Mouse (Mus musculus) neural tube, embryonic 13.5 days (tissue): ENCODE measurements around the gene Slc16a11. TPM values are rescaled to one million over a fixed set of nuclear protein-coding genes. Genes with fewer than 3 reads are reported as not detected.

Experiments used
- ATAC-seq: fragments of 200-750 bp; cut with Nextera tagmentation; 2 replicates; pipeline ENCODE4 v1.8.0; 2017; ENCODE audit warnings: low read depth, mild to moderate bottlenecking, moderate TSS enrichment, moderate library complexity
- H3K27ac ChIP-seq: fragments of 300-500 bp; sonication (generic); replicated peaks from 2 replicates; pipeline ENCODE4 v1.5.1; 2015; ENCODE audit warnings: moderate library complexity, mild to moderate bottlenecking, inconsistent platforms
- H3K27me3 ChIP-seq: fragments of 300-500 bp; sonication (generic); 2 replicates; pipeline ENCODE4 v1.6.1; 2015; ENCODE audit warnings: mild to moderate bottlenecking, inconsistent platforms
- H3K36me3 ChIP-seq: fragments of 300-500 bp; sonication (generic); 2 replicates; pipeline ENCODE4 v1.6.1; 2015; ENCODE audit warnings: mild to moderate bottlenecking, inconsistent platforms
- H3K4me1 ChIP-seq: fragments of 300-500 bp; sonication (generic); replicated peaks from 2 replicates; pipeline ENCODE4 v1.6.1; 2015; ENCODE audit warnings: inconsistent platforms
- H3K4me2 ChIP-seq: fragments of 300-500 bp; sonication (generic); 2 replicates; pipeline ENCODE4 v1.6.1; 2015; ENCODE audit warnings: inconsistent platforms, mild to moderate bottlenecking, moderate library complexity
- H3K4me3 ChIP-seq: fragments of 300-500 bp; sonication (generic); 2 replicates; pipeline ENCODE4 v1.5.1; 2015; ENCODE audit warnings: mild to moderate bottlenecking, inconsistent platforms
- H3K9ac ChIP-seq: fragments of 300-500 bp; sonication (generic); 2 replicates; pipeline ENCODE4 v1.6.1; 2015; ENCODE audit warnings: moderate library complexity, mild to moderate bottlenecking, inconsistent platforms
- H3K9me3 ChIP-seq: fragments of 300-500 bp; sonication (generic); 2 replicates; pipeline ENCODE4 v1.6.1; 2016; ENCODE audit warnings: inconsistent platforms
- WGBS: fragments of 180-500 bp; shearing (Covaris S2); methylation state at CpG from one replicate; pipeline ENCODE4 v1.1.7; 2015; 5-methylcytosine and 5-hydroxymethylcytosine counted together
- polyA plus RNA-seq: library from polyadenylated mRNA; unstranded; fragments of >200 nt; fragmentation: Nextera tagmentation; extraction: Ambion mirVana; gene quantifications from 2 replicates; pipeline ENCODE4 v1.2.1, GENCODE M21; 2015

The Slc16a11 gene
- polyA plus RNA-seq, 1 experiment from 2014 or later = 3.4 TPM

DNA sequence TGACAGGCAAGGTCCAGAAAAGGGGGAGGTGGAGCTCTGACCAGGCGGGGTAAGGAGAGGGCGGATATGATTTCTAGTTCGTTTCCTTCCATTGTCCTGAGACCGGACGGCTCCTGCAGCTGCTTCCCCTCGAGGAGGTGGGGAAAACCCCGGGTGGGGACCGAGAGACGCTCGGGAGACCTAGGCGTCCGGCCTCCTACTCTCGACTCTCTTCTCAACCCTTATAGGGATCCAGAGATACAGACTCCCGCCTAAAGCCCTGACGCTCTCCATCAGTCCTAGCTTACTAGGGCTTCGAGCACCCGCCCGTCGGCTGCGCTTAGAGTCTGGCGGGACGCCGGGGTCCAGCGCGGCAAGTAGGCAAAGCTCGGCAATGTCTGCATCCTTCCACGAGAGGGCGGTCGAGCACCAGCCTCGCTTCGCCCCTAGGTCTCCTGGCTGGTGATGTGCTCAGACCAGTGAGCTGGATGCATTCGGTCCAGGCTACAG is 17.7 kb downstream of the Slc16a11 start:
- Histone ChIP-seq H3K36me3 (peaks cover 13% of the 10 kb centered on the region), H3K4me1 (peaks cover 45% of the 10 kb centered on the region), H3K9ac (no peak overlapping the region; the same call in 1 of the 2 replicates), H3K27me3 (peaks cover 63% of the 10 kb centered on the region), H3K4me3 (peak overlapping the region; percentile 30; the same call in 1 of the 2 replicates), H3K9me3 (no peaks in the 10 kb centered on the region), H3K27ac (peak overlapping the region; percentile 39; the same call in 1 of the 2 replicates), H3K4me2 (peak overlapping the region; percentile 50)
- 2% methylated on average over 32 of the region's 32 CpGs for WGBS
- peak; percentile 19 for ATAC-seq

DNA sequence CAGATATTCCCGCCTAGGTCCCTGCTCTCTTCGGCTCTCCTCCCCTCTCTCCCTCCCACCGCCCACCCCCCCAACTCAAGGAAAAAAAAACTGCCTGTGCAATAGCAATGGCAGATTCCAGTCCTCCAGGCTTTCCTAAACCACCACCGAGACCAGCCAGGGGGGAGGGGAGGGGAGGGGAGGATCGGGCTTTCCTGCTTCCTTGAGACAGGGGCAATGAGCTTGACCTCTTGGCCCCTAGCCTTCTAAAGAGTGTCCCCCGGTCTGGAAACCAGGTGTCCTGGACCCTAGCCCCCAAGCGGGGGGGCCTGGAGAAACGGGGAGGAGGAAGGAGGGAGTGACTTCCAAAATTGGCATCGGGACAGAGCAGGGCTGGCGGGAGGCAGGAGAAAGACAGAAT is 20.0 kb downstream of the Slc16a11 start:
- Histone ChIP-seq H3K27me3 (peaks cover 41% of the 10 kb centered on the region), H3K9me3 (no peaks in the 10 kb centered on the region)
- ATAC-seq = no peak

DNA sequence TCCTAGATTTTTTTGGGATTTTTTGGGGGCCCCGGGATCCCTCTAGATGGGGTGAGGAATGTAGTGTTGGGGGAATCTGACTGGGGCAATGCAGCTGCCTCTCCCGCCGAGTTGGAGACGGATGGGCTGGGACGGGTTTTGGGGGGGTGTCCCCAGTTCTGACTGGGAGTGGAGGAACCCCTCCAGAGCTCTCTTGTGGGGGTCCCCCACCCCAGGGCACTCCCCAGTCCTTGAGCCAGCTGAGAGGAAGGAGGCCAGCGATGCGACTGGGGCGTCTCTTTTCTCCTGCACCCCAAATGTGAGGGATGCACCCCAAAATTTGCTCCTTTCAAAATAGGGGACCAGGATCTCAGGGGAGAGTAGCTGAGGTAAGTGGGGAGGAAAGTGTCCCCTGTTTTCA is 20.5 kb downstream of the Slc16a11 start:
- H3K9ac ChIP-seq = peak overlapping the region; percentile 71
- H3K4me3 ChIP-seq = peak overlapping the region; percentile 33

More for the DNA sequence above, 20.0 kb downstream of the Slc16a11 start:
- H3K4me2 ChIP-seq = peak overlapping the region; percentile 53
- H3K36me3 ChIP-seq = peaks cover 20% of the 10 kb centered on the region
- peaks cover 46% of the 10 kb centered on the region for H3K4me1 ChIP-seq
- H3K9ac ChIP-seq = peak overlapping the region; percentile 71
- H3K27ac ChIP-seq = no peak overlapping the region
- H3K4me3 ChIP-seq = peak overlapping the region; percentile 33
- WGBS = 9% methylated on average over 8 of the region's 10 CpGs

DNA sequence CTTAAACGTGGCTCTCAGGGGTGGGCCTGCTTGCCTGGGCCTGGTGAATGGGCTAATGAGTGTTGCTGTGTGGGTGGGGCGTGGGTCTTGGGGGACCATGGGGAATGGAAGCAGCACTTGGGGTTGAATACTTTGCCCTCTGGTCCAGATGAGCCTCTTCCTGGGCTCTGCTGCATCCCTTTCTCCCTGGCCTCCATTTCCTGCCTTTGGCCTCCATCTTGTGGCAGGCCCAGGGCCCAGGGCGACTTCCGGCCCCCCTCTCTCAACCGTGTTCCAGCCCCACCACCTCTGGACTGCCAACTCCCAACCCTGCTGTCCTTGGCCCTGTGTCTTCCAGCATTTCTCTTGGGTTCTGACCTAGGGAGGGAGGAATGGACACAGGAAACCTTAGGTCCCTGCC is 21.5 kb downstream of the Slc16a11 start:
- Histone ChIP-seq H3K27ac (no peak overlapping the region), H3K4me1 (peaks cover 49% of the 10 kb centered on the region)
- 52% methylated on average over 5 of the region's 5 CpGs for WGBS

More for the DNA sequence above, 20.5 kb downstream of the Slc16a11 start:
- peaks cover 36% of the 10 kb centered on the region for H3K27me3 ChIP-seq
- no peaks in the 10 kb centered on the region for H3K9me3 ChIP-seq
- no peak for ATAC-seq
- WGBS = 42% methylated on average over 8 of the region's 8 CpGs
- no peak overlapping the region for H3K27ac ChIP-seq
- peaks cover 20% of the 10 kb centered on the region for H3K36me3 ChIP-seq
- H3K4me1 ChIP-seq = peaks cover 46% of the 10 kb centered on the region
- H3K4me2 ChIP-seq = peak overlapping the region; percentile 53

DNA sequence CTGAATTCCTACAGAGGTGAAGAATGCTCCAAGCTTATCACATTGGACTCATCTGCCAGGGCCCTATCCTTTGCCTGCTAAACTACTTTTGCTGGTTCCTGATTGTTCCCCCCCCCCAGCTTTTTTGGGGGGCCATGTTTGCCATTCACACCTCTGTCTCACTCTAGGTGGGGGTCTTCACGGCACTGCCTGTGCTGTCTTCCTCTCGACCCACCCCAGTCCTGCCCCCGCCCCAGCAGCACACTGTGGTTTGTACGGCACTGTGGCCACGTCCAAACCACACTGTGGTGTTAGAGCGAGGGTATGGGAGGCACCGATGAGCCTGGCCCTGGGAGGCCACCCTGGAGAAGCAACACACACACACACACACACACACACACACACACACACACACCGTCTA is 21.9 kb downstream of the Slc16a11 start:
- no peak overlapping the region for H3K4me2 ChIP-seq
- peaks cover 47% of the 10 kb centered on the region for H3K4me1 ChIP-seq
- H3K27ac ChIP-seq = no peak overlapping the region
- no peak overlapping the region for H3K9ac ChIP-seq
- H3K4me3 ChIP-seq = no peak overlapping the region
- H3K36me3 ChIP-seq = peaks cover 20% of the 10 kb centered on the region
- no peaks in the 10 kb centered on the region for H3K9me3 ChIP-seq
- peaks cover 21% of the 10 kb centered on the region for H3K27me3 ChIP-seq
- ATAC-seq = no peak
- WGBS = 87% methylated on average over 8 of the region's 8 CpGs

More for the DNA sequence above, 21.5 kb downstream of the Slc16a11 start:
- Histone ChIP-seq H3K4me2 (no peak overlapping the region), H3K4me3 (no peak overlapping the region), H3K27me3 (peaks cover 26% of the 10 kb centered on the region), H3K36me3 (peaks cover 20% of the 10 kb centered on the region), H3K9me3 (no peaks in the 10 kb centered on the region), H3K9ac (no peak overlapping the region)
- ATAC-seq = no peak

DNA sequence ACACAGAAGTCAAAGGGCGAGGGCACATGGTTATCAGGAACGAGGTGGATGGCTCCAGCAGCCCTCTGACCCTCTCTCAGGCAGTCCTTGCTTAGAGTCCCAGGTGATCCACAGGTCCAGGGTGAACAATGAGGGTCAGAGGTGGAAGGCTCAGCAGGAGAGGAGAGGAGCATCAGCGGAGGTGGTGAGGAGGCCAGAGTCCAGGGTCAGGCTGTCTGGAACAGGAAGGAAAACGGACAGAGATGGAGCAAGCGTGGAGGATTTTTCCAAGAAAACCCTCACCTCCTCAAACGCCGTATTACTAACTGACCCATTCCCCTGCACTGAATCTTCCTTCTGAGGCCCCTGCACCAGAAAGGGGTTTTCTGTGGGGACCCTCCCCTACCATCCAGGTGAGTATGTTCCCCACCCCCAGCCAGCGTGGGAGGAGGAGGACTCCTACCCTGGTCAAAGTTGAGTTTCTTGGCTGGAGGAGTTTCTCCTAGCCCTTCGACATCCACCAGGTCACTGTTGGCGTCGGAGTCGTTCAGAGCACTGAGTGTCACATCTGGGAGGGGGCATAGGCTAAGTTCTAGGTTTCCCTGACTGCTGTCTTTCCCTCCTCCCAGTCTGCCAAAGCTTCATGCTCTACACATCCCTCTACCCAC is 22.8 kb downstream of the Slc16a11 start:
- Histone ChIP-seq H3K9me3 (no peaks in the 10 kb centered on the region), H3K27ac (no peak overlapping the region), H3K4me1 (peaks cover 41% of the 10 kb centered on the region), H3K36me3 (peaks cover 20% of the 10 kb centered on the region), H3K4me2 (no peak overlapping the region), H3K4me3 (no peak overlapping the region), H3K27me3 (peaks cover 12% of the 10 kb centered on the region), H3K9ac (no peak overlapping the region)
- ATAC-seq = no peak
- WGBS = 93% methylated on average over 12 of the region's 12 CpGs

DNA sequence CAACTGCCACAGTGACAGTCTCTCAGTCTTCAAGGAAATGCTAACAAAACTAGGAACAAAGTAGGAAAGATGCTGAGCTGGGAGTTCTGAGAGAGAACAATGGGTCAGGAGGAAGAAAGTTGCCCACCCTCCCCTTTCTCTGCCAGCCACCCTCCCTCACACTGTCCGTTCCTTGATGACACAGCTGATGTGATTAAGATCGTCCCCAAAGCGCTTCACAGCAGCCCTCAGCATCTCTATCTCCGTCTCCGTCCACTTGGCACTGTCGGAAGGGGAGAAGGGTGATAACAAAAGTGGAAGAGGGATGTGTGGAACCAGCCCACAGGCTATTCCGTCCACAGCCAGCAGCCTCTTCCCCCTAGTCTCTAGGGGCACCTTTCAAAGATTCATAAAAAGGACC is 24.2 kb downstream of the Slc16a11 start:
- Histone ChIP-seq H3K4me3 (peak overlapping the region; percentile 95), H3K4me2 (peak overlapping the region; percentile 99), H3K9me3 (no peaks in the 10 kb centered on the region), H3K36me3 (peaks cover 20% of the 10 kb centered on the region), H3K27me3 (0 out of 2 replicates have a peak, but pooled peaks cover 2% of the 10 kb centered on the region), H3K4me1 (peaks cover 47% of the 10 kb centered on the region), H3K9ac (peak overlapping the region; percentile 94), H3K27ac (peak overlapping the region; percentile 95)
- no peak for ATAC-seq
- WGBS = 26% methylated on average over 7 of the region's 7 CpGs

DNA sequence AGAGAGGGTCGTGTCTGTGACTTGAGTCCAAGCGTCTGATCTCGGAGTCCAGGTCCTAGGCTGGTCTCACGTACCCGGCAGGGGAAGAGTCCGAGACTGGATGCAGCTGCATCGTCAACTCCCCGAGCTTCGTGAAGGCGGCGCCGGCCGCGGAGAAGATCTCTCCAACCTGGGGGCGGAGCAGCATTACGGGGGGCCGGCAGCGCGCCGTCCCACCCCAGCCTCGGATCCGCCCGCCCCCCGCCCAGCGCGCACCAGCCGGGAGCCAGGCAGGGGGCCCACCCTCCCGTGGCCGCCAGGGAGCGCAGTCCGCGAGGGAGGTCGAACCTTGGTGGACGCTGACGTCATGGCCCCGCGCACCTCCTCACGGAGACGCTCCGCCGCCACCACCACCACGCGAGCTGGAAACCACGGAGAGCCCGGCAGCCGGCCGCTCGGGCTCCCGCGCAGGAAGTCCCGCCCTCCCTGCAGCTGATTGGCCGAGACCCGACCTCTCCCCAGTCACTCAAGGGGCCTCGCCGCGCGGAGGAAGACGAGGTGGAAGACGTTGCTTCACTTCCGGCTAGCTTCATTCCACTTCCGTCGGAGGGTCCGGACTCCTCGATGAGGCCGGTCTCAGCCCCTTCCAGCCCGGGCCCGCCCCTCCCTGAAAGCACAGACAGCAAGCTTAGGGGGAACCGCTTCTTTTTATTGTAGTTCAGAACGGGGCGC is 25.1 kb downstream of the Slc16a11 start, which contains the start of gene 0610010K14Rik:
Gene 0610010K14Rik, minus strand, starts transcription at position 458 of the 711 bp plus-strand sequence.
- under 1% methylated on average over 68 of the region's 70 CpGs for WGBS
- Histone ChIP-seq H3K4me3 (peak within 1 kb of the TSS; percentile 95), H3K27me3 (no peaks in the 10 kb centered on the region), H3K4me2 (peak within 1 kb of the TSS; percentile 99), H3K27ac (peak within 1 kb of the TSS; percentile 95), H3K36me3 (peaks cover 20% of the 10 kb centered on the region), H3K9ac (peak within 1 kb of the TSS; percentile 94), H3K4me1 (peaks cover 44% of the 10 kb centered on the region), H3K9me3 (no peaks in the 10 kb centered on the region)
- ATAC-seq = peak; percentile 93

DNA sequence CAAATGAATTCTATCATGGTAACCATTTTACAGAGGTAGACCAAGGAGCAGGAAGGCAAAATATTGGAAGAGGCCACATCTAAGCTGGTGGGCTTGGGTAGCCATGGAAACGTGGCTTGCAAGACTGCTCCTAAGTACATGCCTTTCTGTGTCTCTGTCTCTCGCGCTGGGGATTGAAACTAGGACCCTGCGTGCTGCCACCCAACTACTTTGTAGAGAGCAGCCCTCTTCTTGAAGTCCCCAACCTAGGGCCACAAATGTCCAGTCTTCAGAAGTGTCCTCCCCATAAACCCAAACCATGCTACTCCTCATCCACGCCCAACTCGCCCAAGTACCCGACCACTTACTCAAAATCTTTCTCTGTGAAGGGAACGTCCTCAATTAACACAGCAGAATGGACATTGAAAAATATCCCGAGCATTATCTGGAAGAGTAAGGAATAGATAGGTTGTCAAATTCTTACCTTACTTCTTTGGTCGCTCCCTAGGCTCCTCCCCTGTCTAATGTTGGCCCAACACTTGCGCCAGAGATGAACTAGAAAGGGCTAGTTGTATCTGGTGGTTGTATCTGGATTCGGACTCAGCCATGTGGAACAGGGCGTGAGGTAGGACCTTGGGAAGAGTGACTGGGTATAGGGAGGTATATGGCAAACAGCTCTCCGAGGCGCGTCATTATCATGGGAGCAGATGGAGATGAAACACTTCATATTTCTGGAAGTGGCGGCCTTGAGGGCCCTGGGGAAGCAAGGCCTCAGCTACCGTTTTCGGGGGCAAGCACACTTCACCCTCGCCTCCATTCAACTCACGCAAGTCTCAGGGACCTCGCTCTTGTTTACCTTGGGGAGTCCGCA is 26.3 kb downstream of the Slc16a11 start:
- Histone ChIP-seq H3K4me2 (peak overlapping the region; percentile 99), H3K4me1 (peaks cover 38% of the 10 kb centered on the region), H3K9me3 (no peaks in the 10 kb centered on the region), H3K27me3 (no peaks in the 10 kb centered on the region), H3K9ac (peak overlapping the region; percentile 94), H3K27ac (peak overlapping the region; percentile 95), H3K36me3 (peaks cover 20% of the 10 kb centered on the region), H3K4me3 (peak overlapping the region; percentile 95)
- WGBS = 14% methylated on average over 23 of the region's 23 CpGs
- 0 out of 2 replicates have a peak, but pooled peaks have one; percentile 3 for ATAC-seq

DNA sequence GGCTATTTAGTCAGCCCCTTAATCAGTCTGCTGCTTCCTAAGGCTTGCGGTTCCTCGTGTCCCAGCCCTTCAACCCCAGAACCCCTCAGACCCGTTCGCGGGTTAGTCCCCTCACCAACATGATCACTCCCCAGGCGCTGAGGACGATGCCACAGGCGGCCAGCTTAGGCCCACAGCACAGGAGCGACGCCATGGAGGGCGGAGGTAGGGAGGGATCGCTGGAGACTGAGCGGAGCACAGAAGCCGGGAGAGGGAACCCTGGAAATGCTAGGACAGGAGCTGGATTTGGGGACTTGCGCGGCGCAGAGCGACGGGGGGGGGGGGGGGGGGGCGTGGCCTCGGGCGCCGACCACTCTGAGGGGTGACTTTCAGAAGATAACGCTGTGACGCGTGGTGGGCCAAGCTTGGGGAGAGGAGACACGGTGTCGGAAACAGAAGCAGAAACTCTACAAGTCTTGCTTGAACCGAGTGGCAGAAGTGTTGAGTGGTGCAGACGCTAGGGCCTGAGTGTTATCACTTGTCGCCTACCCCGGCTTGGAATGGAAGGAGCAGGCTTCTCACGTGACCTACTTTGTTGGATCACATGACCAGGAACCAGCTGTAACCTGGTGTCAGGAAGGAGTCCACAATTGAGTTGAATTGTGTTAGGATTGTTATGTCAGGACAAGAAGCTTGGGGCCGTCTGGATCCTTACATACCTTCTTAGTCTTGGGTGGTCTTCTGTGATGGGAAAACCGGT is 27.2 kb downstream of the Slc16a11 start, which contains the start of the genes Gm21988 and Rnasek:
Gene Gm21988, minus strand, starts transcription at position 290 of the 739 bp plus-strand sequence.
Gene Rnasek, minus strand, starts transcription at position 302 of the 739 bp plus-strand sequence.
- peak; percentile 27 for ATAC-seq
- H3K4me1 ChIP-seq = peaks cover 38% of the 10 kb centered on the region
- no peaks in the 10 kb centered on the region for H3K9me3 ChIP-seq
- peak within 1 kb of the TSS; percentile 95 for H3K27ac ChIP-seq
- H3K9ac ChIP-seq = peak within 1 kb of the TSS; percentile 94
- peak within 1 kb of the TSS; percentile 99 for H3K4me2 ChIP-seq
- H3K36me3 ChIP-seq = peaks cover 13% of the 10 kb centered on the region
- H3K4me3 ChIP-seq = peak within 1 kb of the TSS; percentile 95
- H3K27me3 ChIP-seq = peaks cover 7% of the 10 kb centered on the region; the same call in 1 of the 2 replicates
- WGBS = under 1% methylated on average over 34 of the region's 35 CpGs

DNA sequence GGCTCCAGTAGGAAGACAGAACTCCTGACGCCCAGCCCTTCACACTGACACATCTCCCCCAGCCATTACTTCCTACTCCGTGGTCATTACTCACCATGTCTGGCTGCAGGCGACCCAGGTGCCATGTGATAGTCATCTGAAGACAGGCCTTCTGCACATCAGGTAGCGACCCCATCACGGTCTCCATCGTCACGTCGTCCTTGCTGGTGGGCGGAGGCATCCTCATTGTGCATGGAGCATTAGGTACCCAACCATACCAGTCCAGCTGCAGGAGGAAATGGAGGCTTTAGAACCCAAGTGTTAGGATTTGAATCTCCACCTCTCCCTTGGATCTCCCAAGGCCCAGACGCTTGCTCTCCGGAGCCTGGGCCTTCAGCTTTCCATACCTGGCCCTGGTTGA is 30.0 kb downstream of the Slc16a11 start:
- H3K9me3 ChIP-seq = no peaks in the 10 kb centered on the region
- 76% methylated on average over 11 of the region's 11 CpGs for WGBS
- H3K27me3 ChIP-seq = peaks cover 18% of the 10 kb centered on the region
- no peak for ATAC-seq
- H3K36me3 ChIP-seq = no peaks in the 10 kb centered on the region
- H3K4me2 ChIP-seq = no peak overlapping the region
- no peak overlapping the region for H3K4me3 ChIP-seq
- peaks cover 21% of the 10 kb centered on the region for H3K4me1 ChIP-seq
- H3K27ac ChIP-seq = no peak overlapping the region
- no peak overlapping the region for H3K9ac ChIP-seq
